In genomic region chr3:21241184-21241583, GRCm38 (mm10) we compare ENCODE assay signal across 31 mouse cellular contexts.
"Had no signal": no experiment of that assay in that cellular context is flagged by ENCODE, and none has a peak within 500 bp of the region (broad histone marks: within the 10 kb centered on the region; RNA-seq: fewer than 3 reads in every experiment).

No protein-coding gene starts in this region.

- H3K27ac ChIP-seq: heart, embryonic 10.5 days; heart, embryonic 13.5 days; heart, embryonic 15.5 days; hindbrain, embryonic 10.5 days; hindbrain, embryonic 12.5 days; hindbrain, embryonic 13.5 days; hindbrain, embryonic 14.5 days; hindbrain, embryonic 15.5 days; hindbrain, postnatal 0 days; intestine, embryonic 15.5 days; kidney, embryonic 15.5 days; kidney, postnatal 0 days; layer of hippocampus, adult 2 months; left cerebral cortex, adult 2 months had no signal

- H3K9ac ChIP-seq: heart, embryonic 12.5 days; heart, embryonic 13.5 days; heart, embryonic 15.5 days; hindbrain, embryonic 12.5 days; hindbrain, embryonic 13.5 days; hindbrain, embryonic 14.5 days; hindbrain, embryonic 15.5 days; intestine, embryonic 15.5 days; kidney, embryonic 15.5 days had no signal

- H3K27me3 ChIP-seq: heart, embryonic 12.5 days; heart, embryonic 13.5 days; heart, embryonic 15.5 days; hindbrain, embryonic 12.5 days; hindbrain, embryonic 13.5 days; hindbrain, embryonic 15.5 days; intestine, embryonic 15.5 days; kidney, embryonic 15.5 days had no signal

- DNase-seq: heart, postnatal 10 days; heart, postnatal 14 days; heart, postnatal 36 days; heart, postnatal 4 days; kidney, adult 11 months; kidney, adult 18-20 months; kidney, adult 2 months; kidney, adult 8-10 months; kidney, adult 9 months; kidney, postnatal 10 days; kidney, postnatal 14 days; kidney, postnatal 25 days; kidney, postnatal 36 days; kidney, postnatal 4 days; layer of hippocampus, adult 9-11 months; layer of hippocampus, postnatal 36 days had no signal

- H3K36me3 ChIP-seq: heart, embryonic 10.5 days; heart, embryonic 12.5 days; heart, embryonic 13.5 days; heart, embryonic 15.5 days; hindbrain, embryonic 10.5 days; hindbrain, embryonic 12.5 days; hindbrain, embryonic 13.5 days; hindbrain, embryonic 15.5 days; intestine, embryonic 15.5 days; kidney, embryonic 15.5 days had no signal

- H3K9me3 ChIP-seq: heart, embryonic 10.5 days; heart, embryonic 12.5 days; heart, embryonic 13.5 days; heart, embryonic 15.5 days; hindbrain, embryonic 10.5 days; hindbrain, embryonic 12.5 days; hindbrain, embryonic 13.5 days; hindbrain, embryonic 15.5 days; intestine, embryonic 15.5 days; kidney, embryonic 15.5 days had no signal

- H3K4me1 ChIP-seq: heart, embryonic 10.5 days; heart, embryonic 12.5 days; heart, embryonic 13.5 days; heart, embryonic 15.5 days; hindbrain, embryonic 10.5 days; hindbrain, embryonic 12.5 days; hindbrain, embryonic 13.5 days; hindbrain, embryonic 15.5 days; intestine, embryonic 15.5 days; kidney, embryonic 15.5 days had no signal

- H3K4me3 ChIP-seq: heart, embryonic 10.5 days; heart, embryonic 12.5 days; heart, embryonic 13.5 days; heart, embryonic 15.5 days; hindbrain, embryonic 10.5 days; hindbrain, embryonic 12.5 days; hindbrain, embryonic 13.5 days; hindbrain, embryonic 15.5 days; intestine, embryonic 15.5 days; kidney, embryonic 15.5 days; layer of hippocampus, adult 2 months; left cerebral cortex, adult 2 months had no signal
